Mouse (Mus musculus): ENCODE data around the gene Syt8. TPM values are rescaled to one million over a fixed set of nuclear protein-coding genes. Genes with fewer than 3 reads are reported as not detected.
A peak's percentile ranks its signal among the peaks of the same experiment; 100 is the strongest.

Gene Syt8
- total RNA-seq, 2 experiments from 2014 or later: not detected

DNA sequence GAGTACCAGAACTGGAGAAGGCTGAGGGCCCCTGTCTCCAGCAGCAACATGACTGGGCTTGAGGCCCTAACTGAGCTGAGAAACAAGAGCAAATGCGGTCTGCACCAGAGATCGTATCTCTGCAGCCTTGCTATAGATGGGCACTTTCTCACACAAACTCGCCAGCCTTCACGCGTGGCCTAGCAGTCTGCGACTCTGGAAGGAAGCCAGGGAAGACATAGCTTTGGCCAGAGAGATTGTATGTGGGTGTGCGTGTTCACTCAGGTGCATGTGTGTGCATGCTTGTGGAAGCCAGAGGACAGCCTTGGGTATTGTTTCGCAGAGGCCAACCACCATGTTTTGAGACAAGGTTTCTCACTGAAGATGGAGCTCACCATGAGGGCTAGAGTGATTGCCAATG is 26.0 kb upstream of the Syt8 start:
- no peak for DNase-seq

GRCm38 (mm10) chr7:142409603-142410002 is 25.0 kb upstream of the Syt8 start:
- DNase-seq: no peak

GRCm38 (mm10) chr7:142413285-142413684 is 21.4 kb upstream of the Syt8 start:
- no peak for DNase-seq

DNA sequence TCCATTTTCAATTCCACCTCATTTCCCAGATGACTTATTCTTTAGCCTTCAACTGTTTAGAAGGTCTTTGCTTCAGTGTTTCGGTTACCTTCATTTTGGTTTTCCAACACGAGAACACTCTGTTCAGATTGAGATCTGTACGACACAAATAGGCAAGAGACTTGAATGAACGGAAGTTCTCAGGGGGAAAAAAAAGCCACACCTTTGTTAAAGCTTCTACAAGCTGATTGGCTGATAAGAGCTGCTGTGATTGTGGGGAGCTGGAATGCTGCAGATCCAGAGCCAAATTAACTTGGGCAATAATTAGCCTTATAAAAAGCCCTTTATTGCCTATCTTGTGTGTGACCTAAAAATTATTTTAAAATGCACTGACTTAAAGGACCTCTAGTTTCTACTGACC is 19.3 kb upstream of the Syt8 start:
- DNase-seq: no peak

- no peak for DNase-seq
Measured at GRCm38 (mm10) chr7:142416225-142416624, 18.4 kb upstream of the Syt8 start.

DNA sequence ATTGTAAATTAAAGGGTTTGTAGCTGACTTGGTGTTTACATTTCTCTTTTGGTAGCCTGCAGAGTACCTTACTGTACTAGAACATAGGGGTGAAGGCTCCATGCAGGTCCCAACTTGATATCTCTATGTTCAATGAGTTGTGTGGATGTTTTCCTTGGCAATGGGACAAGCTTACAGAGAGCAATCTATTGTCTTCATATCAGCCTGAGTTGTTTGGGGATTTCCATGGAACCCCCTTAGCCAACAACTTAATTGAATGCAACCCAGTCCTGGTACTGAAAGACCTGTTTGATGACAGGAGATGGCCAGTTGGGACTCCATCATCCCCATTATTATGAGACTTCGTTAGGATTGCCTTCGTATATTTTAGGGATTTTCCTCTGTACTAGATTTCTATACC is 16.6 kb upstream of the Syt8 start:
- DNase-seq: no peak

GRCm38 (mm10) chr7:142418679-142419078 is 16.0 kb upstream of the Syt8 start:
- no peak for DNase-seq

DNA sequence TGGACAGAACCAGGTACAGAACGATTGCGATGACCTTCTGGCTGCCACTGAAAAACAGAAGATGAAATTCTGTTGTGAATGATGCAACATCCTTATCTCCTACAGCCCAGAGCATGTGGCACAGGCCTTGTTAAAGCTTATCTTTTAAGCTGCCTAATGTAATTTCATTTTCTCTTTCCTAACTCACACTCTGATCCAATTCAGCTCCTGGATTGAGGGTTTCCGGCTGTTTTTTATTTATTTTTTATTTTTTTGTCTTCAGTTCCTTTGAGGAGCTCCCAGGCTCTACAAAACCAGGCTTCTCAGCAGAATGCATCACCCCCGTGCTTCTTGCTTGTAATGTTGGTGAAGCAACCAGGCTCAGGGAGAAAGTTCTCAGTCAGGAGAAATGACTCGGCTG is 14.8 kb upstream of the Syt8 start:
- no peak for DNase-seq

DNA sequence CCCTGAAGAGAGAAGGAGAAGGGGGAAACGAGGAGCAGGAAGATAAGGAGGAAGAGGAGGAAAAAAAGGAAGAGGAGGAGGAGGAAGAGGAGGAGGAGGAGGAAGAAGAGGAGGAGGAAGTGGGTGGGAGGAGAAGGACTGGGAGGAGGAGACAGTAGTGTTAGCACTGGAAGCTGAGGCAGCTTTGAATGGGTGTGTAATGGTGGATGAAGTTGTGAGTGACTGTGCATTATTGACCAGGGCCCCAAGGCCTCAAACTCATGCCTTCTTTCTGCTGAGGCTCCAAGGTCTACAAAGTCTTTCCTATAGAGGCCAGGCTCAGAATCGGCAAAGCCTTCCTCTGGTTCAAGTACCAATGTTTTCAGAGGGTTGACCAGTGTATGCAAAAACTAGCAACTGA is 12.8 kb upstream of the Syt8 start:
- DNase-seq: no peak

GRCm38 (mm10) chr7:142425641-142426213 is 8.9 kb upstream of the Syt8 start:
- DNase-seq: peak; percentile 23 to 44

DNA sequence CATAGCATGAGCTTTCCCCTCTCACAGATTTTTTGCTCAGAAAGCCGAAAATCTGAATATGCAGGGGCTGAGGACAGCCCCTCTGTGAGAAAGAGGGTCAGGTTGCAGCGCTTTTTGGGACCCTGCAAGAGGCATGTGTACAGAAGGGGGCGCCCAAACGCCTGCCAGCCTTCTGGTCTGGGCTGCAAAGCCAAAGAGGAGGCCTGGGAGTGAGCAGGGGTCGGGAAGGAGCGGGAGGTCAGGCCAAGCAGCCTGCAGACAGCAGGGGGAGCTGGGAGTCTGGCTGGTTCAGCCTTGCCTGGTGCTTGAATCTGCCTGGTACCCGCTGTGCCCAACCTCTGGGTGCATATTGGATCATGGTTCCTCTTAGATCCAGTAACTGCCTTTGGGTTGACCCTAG is 6.4 kb upstream of the Syt8 start:
- peak; percentile 16 to 31 for DNase-seq

- peak in 1 of 2 experiments; percentile 17 for DNase-seq
Measured at GRCm38 (mm10) chr7:142430160-142430678, 4.4 kb upstream of the Syt8 start.

DNA sequence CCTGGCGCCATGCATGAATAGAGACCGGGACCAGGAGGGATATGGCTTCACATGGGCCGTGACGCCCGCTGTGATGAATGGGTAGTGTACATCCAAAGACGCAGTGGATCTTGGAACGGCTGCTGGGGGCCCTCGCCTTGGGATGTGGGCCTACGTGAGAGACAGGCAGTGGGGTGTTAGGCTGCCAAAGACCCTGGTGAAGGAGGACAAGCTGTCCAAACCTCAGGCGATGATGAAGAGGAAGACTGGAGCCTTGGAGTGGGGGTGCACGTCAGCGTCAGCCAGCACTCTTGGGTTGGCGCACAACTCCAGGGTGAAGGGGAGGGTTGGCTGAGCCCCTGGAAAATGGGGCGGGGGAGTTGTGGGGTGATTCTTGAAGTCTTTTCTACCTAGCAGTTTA is 3.5 kb upstream of the Syt8 start:
- no peak for DNase-seq

DNA sequence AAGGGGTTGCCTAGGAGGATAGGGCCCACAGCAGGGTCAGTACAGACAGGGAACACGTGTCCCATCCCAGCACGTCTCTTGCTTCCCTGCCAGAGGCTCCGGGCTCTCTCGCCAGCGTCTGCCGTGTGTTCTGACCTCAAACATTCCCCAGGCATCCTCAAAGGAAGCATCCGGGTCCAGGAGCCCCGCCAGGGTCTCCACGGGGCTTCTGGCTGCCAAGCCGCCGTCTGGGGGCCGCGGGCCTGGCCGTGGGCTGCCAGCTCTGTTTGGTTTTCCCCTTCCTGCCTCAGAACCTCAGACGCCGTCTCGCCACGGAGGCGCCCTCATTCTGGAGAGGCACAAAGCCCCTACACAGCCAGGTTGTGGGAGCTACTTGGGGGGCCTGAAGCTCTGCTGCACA is 1.0 kb upstream of the Syt8 start:
- no peak for DNase-seq

DNA sequence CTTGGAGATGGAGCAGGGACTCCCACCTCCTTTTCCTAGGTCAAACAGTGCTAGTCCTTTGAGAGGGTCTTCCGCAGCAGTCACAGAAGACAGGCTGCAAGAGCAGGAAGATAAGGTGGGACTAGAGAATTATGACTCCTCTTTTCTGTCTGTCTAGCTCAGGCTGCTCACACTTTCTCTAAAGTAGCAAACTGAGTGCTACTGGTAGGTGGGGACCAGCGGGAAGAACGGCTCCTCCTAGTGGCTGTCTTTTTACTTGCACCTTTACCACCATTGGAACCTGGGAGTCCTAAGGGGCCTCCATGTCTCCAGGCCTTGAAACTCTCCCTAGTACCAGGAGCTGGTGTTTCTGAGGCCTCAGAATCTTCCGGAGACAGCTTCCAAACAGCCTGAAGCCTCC is 874 bp downstream of the Syt8 start:
- DNase-seq: peak; percentile 54 to 78

DNA sequence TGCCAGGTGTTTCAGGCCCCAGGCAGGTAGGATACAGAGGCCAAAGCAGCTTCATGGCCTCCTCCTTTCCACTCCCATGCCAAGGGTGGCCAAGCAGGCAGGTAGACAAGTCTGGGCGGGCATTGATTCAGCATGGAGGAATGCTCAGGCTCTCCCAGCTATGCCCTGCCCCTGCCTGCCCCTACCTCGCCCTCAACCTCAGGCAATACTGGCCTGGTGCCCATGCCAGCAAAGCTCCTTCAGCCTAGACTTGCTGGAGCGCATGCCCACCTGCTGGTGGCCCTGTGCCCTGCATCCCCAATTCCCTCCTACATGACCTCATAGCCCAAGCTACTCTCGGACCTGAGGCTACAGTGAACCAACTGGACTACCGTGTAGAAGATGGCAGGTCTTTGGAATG is 2.7 kb downstream of the Syt8 start:
- DNase-seq: no peak

GRCm38 (mm10) chr7:142439966-142440365 is 5.3 kb downstream of the Syt8 start:
- no peak for DNase-seq

- peak in 1 of 2 experiments; percentile 25 for DNase-seq
Measured at GRCm38 (mm10) chr7:142440657-142441114, 6.0 kb downstream of the Syt8 start.

GRCm38 (mm10) chr7:142441585-142441984 is 6.9 kb downstream of the Syt8 start, which contains the start of gene Tnni2:
Gene Tnni2, plus strand, starts transcription at chr7:142441808.
- DNase-seq: no peak

- no peak for DNase-seq
Measured at GRCm38 (mm10) chr7:142442081-142442907, 7.6 kb downstream of the Syt8 start.

DNA sequence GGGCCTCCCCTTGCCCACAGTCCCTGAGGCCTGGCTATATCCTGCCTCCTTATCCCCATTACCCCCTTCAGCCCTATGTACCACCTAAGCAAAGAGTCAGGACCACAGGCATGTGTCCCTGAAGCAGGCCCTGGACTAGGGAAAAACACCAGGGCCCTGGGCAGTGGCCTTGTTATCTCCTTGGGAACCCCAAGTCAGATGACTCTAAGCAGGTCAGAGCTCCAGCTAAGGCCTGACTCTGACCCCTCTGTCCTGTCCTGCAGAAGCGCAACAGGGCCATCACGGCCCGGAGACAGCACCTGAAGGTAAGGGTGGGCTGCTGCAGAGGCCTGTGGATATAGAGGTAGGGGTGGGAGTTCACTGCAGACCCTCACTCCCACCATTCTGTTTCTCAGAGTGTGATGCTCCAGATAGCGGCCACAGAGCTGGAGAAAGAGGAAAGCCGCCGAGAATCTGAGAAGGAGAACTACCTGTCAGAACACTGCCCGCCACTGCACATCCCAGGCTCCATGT is 8.3 kb downstream of the Syt8 start:
- DNase-seq: no peak

DNA sequence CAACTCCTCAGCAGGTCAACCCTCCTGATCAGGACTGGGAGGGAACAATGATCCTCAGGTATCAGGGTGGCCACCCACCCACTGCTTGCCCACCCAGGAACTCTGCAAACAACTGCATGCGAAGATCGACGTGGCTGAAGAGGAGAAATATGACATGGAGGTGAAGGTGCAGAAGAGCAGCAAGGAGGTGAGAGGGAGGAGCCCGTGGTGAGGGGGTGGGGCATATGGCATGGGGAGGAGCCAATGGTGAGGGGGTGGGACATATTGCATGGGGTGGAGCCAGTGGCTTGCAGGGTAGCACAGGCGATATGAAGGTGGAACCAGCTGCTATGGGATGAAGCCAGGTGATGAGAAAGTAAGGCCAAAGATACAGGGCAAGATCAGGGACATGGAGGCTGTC is 8.8 kb downstream of the Syt8 start:
- DNase-seq: no peak

- no peak for DNase-seq
Measured at GRCm38 (mm10) chr7:142444171-142444570, 9.5 kb downstream of the Syt8 start.
